Mouse (Mus musculus): ENCODE results near the gene Ddias.

Gene Ddias

DNA sequence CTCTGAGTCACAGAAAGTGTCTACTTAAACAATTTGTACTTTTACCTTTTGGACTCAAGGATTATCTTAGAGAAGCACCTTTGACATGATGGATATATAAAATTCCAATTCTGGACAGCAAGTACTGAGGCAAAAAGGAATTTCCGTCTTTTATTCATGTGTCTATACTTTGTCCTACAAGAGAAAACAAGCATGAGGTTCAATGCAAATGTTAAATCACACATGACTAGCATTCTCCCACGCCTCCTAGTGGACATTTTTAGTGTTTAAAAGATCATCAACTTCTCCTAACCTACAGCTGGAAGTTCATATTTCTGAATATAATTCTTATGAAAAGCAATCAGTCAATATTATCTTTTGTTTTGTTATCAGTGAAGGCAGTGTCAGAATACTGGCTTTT lies 7.5 kb downstream of the Ddias start:
- DNase-seq (ENCODE audit: low spot score in 2 of 2) = no peak

GRCm38 (mm10) chr7:92848246-92848645 lies 25.8 kb downstream of the Ddias start:
- no peak for DNase-seq (ENCODE audit: low spot score in 2 of 2)

- DNase-seq (ENCODE audit: low spot score in 2 of 2) = no peak
Measured at GRCm38 (mm10) chr7:92842254-92842653, 31.8 kb downstream of the Ddias start.

DNA sequence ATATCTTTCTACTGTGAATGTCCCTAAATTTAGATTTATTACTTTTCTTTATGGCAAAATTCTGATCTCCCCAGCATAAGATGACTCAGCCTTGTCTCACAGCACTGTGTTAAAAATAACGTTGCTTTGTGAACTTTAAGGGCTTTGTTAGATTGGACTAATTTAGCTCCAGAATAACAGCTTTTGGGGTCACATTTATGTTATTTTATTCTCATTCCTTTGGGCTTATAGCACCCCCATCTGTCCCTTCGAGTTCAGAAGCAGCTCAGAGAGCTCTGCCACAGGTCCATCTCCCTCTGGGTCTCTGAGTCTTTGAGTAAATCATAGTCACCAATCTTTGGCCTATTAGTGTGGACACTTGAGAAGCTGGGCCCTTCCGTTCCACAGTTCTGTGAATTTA lies 36.1 kb downstream of the Ddias start:
- DNase-seq (ENCODE audit: low spot score in 2 of 2) = no peak

DNA sequence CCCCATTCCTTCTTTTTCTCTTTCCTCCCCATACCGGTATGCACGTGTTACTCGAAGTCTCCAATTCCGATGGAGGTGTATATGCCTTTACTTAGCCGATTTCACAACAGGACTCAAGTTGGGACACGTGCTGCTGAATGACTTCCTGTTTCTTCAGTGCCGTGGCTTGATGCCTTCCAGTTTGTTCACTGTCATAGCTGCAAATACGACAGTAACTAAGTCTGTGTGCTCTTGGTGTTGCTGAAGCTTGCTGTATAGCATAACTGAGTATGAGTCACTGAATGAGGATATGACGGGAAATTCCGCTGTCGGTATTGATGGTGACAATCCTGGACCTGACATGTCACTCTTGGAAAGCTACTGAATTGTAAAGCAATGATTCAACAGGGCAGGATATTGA lies 36.8 kb downstream of the Ddias start:
- no peak for DNase-seq (ENCODE audit: low spot score in 2 of 2)

- DNase-seq (ENCODE audit: low spot score in 2 of 2) = no peak
Measured at GRCm38 (mm10) chr7:92836447-92836846, 37.6 kb downstream of the Ddias start.

DNA sequence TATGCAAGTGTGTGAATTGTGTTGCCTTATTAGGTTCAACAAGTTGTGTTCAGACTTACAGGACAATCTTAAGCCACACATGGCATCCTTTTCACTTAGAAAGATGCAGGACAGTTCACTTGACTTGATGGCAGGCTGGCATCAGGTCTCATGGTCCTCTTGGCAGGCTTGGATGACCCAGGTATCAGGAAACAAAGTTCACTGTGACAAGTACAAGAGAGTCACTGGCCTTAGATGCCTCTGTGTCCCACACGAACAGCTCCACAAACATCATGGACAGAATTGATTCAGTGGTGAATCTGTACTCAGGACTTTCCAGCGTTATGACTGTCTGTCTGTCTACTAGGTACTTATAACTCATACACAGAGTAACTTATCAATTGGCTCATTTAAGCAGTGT lies 39.7 kb downstream of the Ddias start:
- no peak for DNase-seq (ENCODE audit: low spot score in 2 of 2)

- no peak for DNase-seq (ENCODE audit: low spot score in 2 of 2)
Measured at GRCm38 (mm10) chr7:92832395-92832794, 41.7 kb downstream of the Ddias start.

- no peak for DNase-seq (ENCODE audit: low spot score in 2 of 2)
Measured at GRCm38 (mm10) chr7:92827981-92828380, 46.1 kb downstream of the Ddias start.

DNA sequence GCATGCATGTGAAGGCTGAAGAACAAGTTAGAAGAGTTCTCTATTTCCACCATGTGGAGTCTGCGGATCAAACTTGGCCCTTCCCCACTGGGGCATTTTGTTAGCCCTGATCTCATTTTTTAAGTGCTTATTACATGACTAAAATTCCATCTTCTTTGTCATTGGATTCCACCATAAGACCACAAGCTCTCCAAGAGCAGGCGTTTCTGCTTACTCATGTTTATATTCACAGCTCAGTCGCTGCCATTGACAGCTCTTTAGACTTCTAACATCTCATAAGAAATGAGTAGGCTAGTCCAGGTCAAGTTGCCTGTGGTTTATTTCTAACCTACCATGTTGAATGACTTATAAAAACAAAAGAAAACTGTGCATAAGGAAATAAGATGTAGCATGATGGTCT lies 47.8 kb downstream of the Ddias start:
- DNase-seq (ENCODE audit: low spot score in 2 of 2) = no peak

- DNase-seq (ENCODE audit: low spot score in 2 of 2) = no peak
Measured at GRCm38 (mm10) chr7:92822409-92823101, 51.5 kb downstream of the Ddias start.

- DNase-seq (ENCODE audit: low spot score in 2 of 2) = no peak
Measured at GRCm38 (mm10) chr7:92821871-92822270, 52.2 kb downstream of the Ddias start.

DNA sequence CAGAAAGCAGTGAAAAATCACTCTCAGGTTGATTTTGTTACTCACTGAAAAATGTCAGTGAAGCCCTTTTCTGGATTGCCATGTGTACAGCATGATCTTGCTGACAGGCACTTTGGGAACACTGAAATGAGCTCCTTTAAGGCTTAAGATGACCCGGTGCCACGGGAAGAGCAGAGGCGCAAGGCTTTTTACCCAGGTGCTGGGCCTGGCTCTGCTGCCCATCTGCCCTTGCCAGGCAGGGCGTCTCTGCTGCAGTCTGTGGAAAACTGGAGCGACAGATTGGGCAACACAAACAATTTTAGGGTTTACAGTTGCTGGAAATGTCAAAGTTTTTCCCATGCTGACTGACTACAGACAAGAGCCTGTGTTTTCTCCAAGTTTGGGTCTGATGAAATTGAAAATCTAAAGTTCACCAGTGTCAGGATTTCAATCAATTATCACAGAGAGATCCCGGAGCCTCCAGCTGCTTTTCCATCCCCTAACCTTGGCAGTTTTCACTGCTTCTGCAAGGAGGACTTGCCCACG lies 53.0 kb downstream of the Ddias start:
- DNase-seq (ENCODE audit: low spot score in 2 of 2) = no peak

- DNase-seq (ENCODE audit: low spot score in 2 of 2) = no peak
Measured at GRCm38 (mm10) chr7:92820410-92820809, 53.6 kb downstream of the Ddias start.

GRCm38 (mm10) chr7:92819656-92820055 lies 54.4 kb downstream of the Ddias start:
- DNase-seq (ENCODE audit: low spot score in 2 of 2) = peak; percentile 27 to 28

GRCm38 (mm10) chr7:92817886-92818285 lies 56.2 kb downstream of the Ddias start:
- no peak for DNase-seq (ENCODE audit: low spot score in 2 of 2)

- DNase-seq (ENCODE audit: low spot score in 2 of 2) = peak in 1 of 2 experiments; percentile 19
Measured at GRCm38 (mm10) chr7:92817242-92817641, 56.8 kb downstream of the Ddias start.

DNA sequence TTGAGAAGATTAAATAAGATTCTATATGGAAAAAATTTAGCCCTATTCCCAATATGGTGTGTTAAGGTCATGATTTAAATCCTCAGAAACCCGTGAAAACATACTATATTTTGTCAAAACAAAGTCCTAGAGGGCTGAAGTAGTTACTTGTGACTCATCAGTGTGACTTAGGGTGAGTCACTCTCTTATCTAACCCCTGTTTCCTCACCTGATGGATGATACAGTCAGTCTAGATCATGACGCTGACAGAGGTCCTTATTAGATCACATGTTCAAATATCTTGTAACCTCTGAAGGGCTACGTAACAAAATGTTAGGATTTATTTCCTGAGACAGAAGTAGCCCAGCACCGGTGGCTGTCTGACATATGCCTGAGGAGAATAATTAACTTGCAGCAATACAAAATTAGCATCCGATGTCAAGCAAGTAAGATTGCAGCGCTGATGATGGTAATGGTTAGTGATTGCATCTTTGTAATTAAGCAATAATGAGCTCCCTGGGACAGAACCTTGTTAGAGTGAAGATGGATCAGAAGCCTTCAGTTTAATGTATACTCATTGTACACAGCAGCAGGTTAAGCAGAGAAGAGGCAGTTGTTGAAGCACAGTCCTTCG lies 62.3 kb downstream of the Ddias start:
- no peak for DNase-seq (ENCODE audit: low spot score in 2 of 2)

Data from spleen, postnatal 14 days (tissue).